Mouse (Mus musculus): ENCODE results near the gene Troap. TPM values are rescaled to one million over a fixed set of nuclear protein-coding genes. Genes with fewer than 3 reads are reported as not detected.

Troap gene
- polyA plus RNA-seq (2021) = 23.7 TPM

- POLR2A ChIA-PET = interaction anchor here (0.6 to 1.8 kb wide), 5 partner anchors 14 to 108 kb away, joined by 3 to 4 read pairs (median 3); partner anchors contain the start of gene C1ql4
- no peak for TF ChIP-seq CTCF (IDR thresholded peaks at IDR 0.05)
- no peak for ATAC-seq
Observed at GRCm38 (mm10) chr15:99074019-99074599, at the start of gene Troap. TSS of gene Troap (plus strand) at chr15:99074575.

GRCm38 (mm10) chr15:99024668-99025314 is 49.6 kb upstream of the Troap start:
- CTCF ChIA-PET = interaction anchor here (0.6 to 5.5 kb wide), 26 partner anchors 9 to 133 kb away, joined by 3 to 37 read pairs (median 6); partner anchors contain the start of genes Prph and Troap
- DNase-seq (ENCODE audit: low read depth, low spot score) = no peak
- H3K27me3 ChIP-seq = no peaks in the 10 kb centered on the region
- in situ Hi-C loops (cut with MboI; ENCODE audit: low pct_unique_long_range_greater_than_20kb) = no loop called here
- POLR2A ChIA-PET = interaction anchor here (0.6 to 1.1 kb wide), 2 partner anchors 10 to 21 kb away, joined by 3 to 4 read pairs; no protein-coding TSS in a partner anchor
- peak; percentile 85 for TF ChIP-seq CTCF (IDR thresholded peaks at IDR 0.05)
- ATAC-seq = no peak

More at GRCm38 (mm10) chr15:99074019-99074599, at the start of gene Troap:
- no peaks in the 10 kb centered on the region for H3K27me3 ChIP-seq
- CTCF ChIA-PET = interaction anchor here (1.1 to 2.1 kb wide), 6 partner anchors 11 to 50 kb away, joined by 3 to 8 read pairs (median 5); no protein-coding TSS in a partner anchor
- no peak for DNase-seq (ENCODE audit: low read depth, low spot score)
- in situ Hi-C loops (cut with MboI; ENCODE audit: low pct_unique_long_range_greater_than_20kb) = no loop called here

- DNase-seq (ENCODE audit: low read depth, low spot score) = no peak
- CTCF ChIA-PET = interaction anchor here (1.1 to 5.5 kb wide), 18 partner anchors 9 to 134 kb away, joined by 3 to 37 read pairs (median 7); no protein-coding TSS in a partner anchor
- ATAC-seq = no peak
Observed at GRCm38 (mm10) chr15:99025414-99025813, 49.0 kb upstream of the Troap start.

GRCm38 (mm10) chr15:99026259-99026658 is 48.1 kb upstream of the Troap start:
- ATAC-seq (no peak), DNase-seq (ENCODE audit: low read depth, low spot score) (no peak)
- POLR2A ChIA-PET = no interaction called here
- peak; percentile 80 for TF ChIP-seq CTCF (IDR thresholded peaks at IDR 0.05)
- H3K27me3 ChIP-seq = no peaks in the 10 kb centered on the region
- in situ Hi-C loops (cut with MboI; ENCODE audit: low pct_unique_long_range_greater_than_20kb) = no loop called here
- CTCF ChIA-PET = interaction anchor here (0.8 to 5.5 kb wide), 21 partner anchors 8 to 88 kb away, joined by 3 to 37 read pairs (median 5); no protein-coding TSS in a partner anchor

More at GRCm38 (mm10) chr15:99025414-99025813, 49.0 kb upstream of the Troap start:
- in situ Hi-C loops (cut with MboI; ENCODE audit: low pct_unique_long_range_greater_than_20kb) = no loop called here
- no peak for TF ChIP-seq CTCF (IDR thresholded peaks at IDR 0.05)
- POLR2A ChIA-PET = interaction anchor here (1.1 kb wide), 1 partner anchor 11 kb away, joined by 3 read pairs; no protein-coding TSS in a partner anchor
- H3K27me3 ChIP-seq = no peaks in the 10 kb centered on the region

GRCm38 (mm10) chr15:99027116-99027515 is 47.3 kb upstream of the Troap start:
- no peak for TF ChIP-seq CTCF (IDR thresholded peaks at IDR 0.05)
- in situ Hi-C loops (cut with MboI; ENCODE audit: low pct_unique_long_range_greater_than_20kb) = no loop called here
- DNase-seq (ENCODE audit: low read depth, low spot score) = no peak
- ATAC-seq = no peak
- POLR2A ChIA-PET = no interaction called here
- H3K27me3 ChIP-seq = no peaks in the 10 kb centered on the region
- CTCF ChIA-PET = interaction anchor here (1.1 to 5.5 kb wide), 11 partner anchors 10 to 87 kb away, joined by 3 to 37 read pairs (median 6); no protein-coding TSS in a partner anchor

- DNase-seq (ENCODE audit: low read depth, low spot score) (no peak), ATAC-seq (no peak)
- no peak for TF ChIP-seq CTCF (IDR thresholded peaks at IDR 0.05)
- in situ Hi-C loops (cut with MboI; ENCODE audit: low pct_unique_long_range_greater_than_20kb) = no loop called here
- H3K27me3 ChIP-seq = no peaks in the 10 kb centered on the region
- ChIA-PET CTCF (interaction anchor here (1.1 to 5.5 kb wide), 4 partner anchors 12 to 84 kb away, joined by 3 to 37 read pairs (median 15); no protein-coding TSS in a partner anchor), POLR2A (interaction anchor here (0.6 to 6.5 kb wide), 4 partner anchors 12 to 490 kb away, joined by 3 to 46 read pairs (median 3); partner anchors contain the start of gene Prkag1)
Observed at GRCm38 (mm10) chr15:99028874-99029458, 45.4 kb upstream of the Troap start.

GRCm38 (mm10) chr15:99029619-99030584 is 44.5 kb upstream of the Troap start, which contains the start of gene Tuba1c:
TSS of gene Tuba1c (plus strand) at chr15:99029891.
- in situ Hi-C loops (cut with MboI; ENCODE audit: low pct_unique_long_range_greater_than_20kb) = no loop called here
- DNase-seq (ENCODE audit: low read depth, low spot score) (no peak), ATAC-seq (peak; percentile 83)
- POLR2A ChIA-PET = interaction anchor here (0.6 to 6.5 kb wide), 7 partner anchors 11 to 198 kb away, joined by 3 to 46 read pairs (median 3); partner anchors contain the start of genes Gm49450 and Prkag1
- CTCF ChIA-PET = interaction anchor here (1.1 to 4.1 kb wide), 3 partner anchors 11 to 83 kb away, joined by 3 to 27 read pairs (median 5); no protein-coding TSS in a partner anchor
- H3K27me3 ChIP-seq = no peaks in the 10 kb centered on the region
- no peak for TF ChIP-seq CTCF (IDR thresholded peaks at IDR 0.05)

GRCm38 (mm10) chr15:99030585-99031387 is 43.6 kb upstream of the Troap start:
- CTCF ChIA-PET = interaction anchor here (1.0 to 4.1 kb wide), 5 partner anchors 10 to 30 kb away, joined by 3 to 27 read pairs (median 4); no protein-coding TSS in a partner anchor

More at GRCm38 (mm10) chr15:99030585-99031387, 43.6 kb upstream of the Troap start:
- ATAC-seq (peak; percentile 33), DNase-seq (ENCODE audit: low read depth, low spot score) (no peak)
- in situ Hi-C loops (cut with MboI; ENCODE audit: low pct_unique_long_range_greater_than_20kb) = no loop called here
- POLR2A ChIA-PET = interaction anchor here (0.8 to 6.5 kb wide), 3 partner anchors 11 to 460 kb away, joined by 3 to 46 read pairs (median 3); partner anchors contain the start of genes 4930415O20Rik, Ccnt1 and Gm49450
- H3K27me3 ChIP-seq = no peaks in the 10 kb centered on the region
- no peak for TF ChIP-seq CTCF (IDR thresholded peaks at IDR 0.05)

Data from Patski (cell line).